Mouse (Mus musculus) frontal cortex, adult 2 months (tissue): Measurements from ENCODE around the gene Rac2. TPM values are rescaled to one million over a fixed set of nuclear protein-coding genes. Genes with fewer than 3 reads are reported as not detected.

Experiments
- DNase-seq, 2 experiments: peaks; one replicate each; pipeline ENCODE4 v3.0.0; 2022; ENCODE audit warnings: low spot score in 1 of 2; ENCODE audit errors: extremely low spot score in 1 of 2
- polyA plus RNA-seq: library from polyadenylated mRNA; depleted of rRNA; stranded (reverse); fragments of >200 nt; gene quantifications from 2 replicates; pipeline ENCODE4 v1.2.3, GENCODE M21; 2012; rRNA removed

Gene Rac2
- polyA plus RNA-seq, 1 experiment, result 2.7 TPM

DNA sequence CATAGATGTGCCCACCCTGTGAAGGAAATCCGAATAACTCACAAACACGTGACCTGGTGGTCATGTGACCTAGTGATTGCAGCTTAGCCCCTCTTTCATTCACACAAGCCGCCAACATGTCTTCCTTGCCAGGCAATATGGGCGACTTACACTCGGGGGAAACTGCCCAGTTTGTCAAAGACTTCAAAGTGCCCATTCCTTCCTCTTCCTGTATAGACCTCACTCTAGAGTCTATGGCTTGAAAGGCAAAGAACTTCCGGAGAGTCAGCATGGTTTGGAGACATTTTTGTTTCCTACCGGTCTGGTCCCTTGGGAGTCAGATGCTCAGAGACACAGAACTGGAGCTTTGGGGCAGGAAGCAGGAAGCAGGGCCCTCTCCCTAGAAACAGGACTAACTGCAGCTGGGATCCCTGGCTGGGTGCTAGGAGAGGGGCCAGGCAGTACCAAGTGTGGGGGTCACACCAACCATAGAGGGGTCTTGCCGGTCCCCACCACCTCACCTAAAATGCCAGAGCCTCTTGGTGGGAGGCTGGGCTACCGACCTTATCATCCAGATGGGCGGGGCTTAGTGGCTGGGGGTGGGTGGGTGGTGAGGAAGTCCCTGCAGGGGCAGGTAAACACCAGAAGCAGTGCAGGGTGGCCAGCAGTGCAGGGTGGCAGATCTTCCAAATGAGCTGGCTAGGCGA, 43.7 kb downstream of the Rac2 start:
- DNase-seq, result no peak

DNA sequence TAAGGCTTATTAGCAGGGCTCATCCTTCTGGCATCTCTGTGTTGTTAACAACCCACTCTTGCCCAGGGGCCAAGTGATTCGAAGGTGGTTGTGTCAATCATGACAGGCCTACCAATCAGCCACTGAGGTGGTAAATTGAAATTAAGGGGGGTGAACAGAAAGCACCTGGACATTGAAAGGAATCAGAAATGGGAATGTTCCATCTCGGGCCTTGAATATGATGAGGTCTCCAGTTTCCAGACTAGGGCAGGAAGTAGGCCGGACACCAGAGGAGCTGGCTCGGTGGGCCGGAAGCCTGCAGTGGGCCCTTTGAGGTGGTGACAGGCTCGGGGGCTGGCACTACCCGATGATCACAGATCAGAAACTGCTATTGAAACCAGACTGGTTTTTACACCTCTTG, 44.6 kb downstream of the Rac2 start:
- peak in 1 of 2 experiments; percentile 70 for DNase-seq

DNA sequence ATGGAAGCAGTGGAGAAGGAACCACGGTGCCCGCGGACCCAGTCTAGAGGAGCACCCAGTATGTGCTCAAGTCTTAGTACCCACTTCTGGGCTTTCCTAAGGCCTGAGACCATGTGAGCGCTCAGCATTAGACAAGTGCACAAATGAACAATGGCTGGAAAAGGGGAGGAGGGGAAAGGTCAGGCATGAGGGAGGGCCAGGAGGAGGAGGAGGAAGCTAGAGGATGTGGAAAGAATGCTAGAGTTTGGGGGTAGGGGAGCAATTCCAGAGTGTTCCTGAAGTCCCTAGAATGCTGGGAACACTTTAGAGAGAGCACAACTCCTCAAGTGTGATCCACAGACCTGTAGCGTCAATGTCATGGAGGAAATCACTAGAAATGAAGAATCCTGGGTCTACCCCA, 48.4 kb downstream of the Rac2 start:
- no peak for DNase-seq

DNA sequence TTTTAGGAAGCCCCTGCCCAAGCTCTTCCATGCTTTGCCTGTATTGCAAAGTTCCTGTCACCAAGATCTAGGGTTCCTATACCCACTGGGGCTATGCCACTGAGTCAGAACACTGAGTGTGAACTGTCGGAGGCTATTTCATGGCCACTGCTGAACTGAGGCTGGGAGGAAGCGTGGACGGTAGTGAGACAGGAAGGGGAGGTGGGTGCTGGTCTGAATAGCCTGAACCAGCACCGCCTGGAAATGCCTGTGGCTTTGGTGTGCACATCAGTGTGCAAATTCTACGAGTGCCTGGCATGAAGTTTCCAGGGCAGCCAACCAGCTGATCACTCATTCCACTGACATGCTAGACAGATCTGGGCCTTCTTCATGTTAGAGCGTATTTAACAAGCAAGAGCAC, 50.7 kb downstream of the Rac2 start:
- DNase-seq, result no peak

DNA sequence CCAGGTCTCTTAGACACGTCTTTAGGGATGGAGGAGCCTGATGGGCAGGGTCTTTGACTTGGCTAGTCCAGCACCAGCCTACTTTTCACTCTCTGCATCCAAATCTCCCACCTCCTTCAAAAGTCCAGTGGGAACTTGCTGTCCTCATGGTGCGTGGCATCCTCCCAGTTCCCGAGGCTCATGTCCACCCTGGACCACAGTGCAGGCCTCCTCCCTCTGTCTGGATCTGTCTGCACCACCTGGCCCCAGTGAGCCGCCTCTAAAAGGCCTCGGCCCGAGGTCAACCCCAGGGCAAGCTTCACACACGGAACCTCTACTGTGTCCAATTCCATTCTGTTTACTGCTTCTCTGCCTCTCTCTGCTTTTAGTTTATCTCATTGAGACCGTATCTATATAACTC, 51.3 kb downstream of the Rac2 start:
- DNase-seq, result no peak

DNA sequence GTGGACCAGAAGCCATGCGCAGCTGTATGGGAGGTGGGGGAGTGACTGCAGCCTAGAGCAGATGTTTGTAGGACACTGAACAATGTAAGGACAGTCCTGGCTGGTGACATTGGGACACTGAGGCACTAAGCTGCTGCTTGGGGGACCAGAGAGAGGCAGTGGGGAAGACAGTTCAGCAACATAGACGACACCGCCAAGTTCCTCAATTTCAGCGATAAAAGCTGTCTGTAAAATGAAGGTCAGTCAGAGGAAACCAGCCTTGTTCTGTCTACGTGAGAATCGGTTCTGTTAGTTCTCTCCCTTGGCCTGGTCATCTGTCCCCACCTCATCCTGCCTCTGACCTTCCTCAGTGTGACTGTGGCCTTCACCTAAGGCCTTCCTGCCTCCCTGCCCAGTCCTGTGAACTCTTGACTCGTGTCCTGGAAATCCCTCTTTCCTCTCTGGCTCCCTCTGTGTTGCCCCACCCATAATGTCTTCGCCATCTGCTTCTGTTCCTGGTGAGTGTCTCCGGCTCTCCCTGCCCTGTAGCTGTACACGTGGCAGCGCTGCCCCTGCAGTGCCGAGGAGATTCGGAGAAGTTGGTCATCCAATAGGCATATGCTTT, 52.4 kb downstream of the Rac2 start:
- DNase-seq, result no peak

DNA sequence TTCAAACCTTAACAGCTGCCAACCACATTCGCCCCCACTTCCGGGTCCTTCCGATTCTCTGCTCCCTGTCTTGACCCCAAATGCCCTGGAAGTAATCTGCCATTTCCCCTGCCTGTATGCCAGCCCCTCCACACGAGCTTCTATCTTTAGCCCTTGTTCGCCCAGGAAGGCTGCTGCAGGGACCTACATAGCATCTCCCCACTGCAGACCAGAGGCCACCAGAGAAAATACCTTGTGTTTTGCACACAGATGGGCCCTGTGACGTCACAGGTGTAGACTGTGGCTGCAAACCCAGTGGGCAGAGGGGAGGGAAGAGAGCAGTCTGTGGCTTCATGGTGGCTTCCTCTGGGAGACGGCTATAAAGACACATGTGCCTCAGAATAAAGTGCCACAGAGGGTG, 54.4 kb downstream of the Rac2 start:
- DNase-seq, result no peak

DNA sequence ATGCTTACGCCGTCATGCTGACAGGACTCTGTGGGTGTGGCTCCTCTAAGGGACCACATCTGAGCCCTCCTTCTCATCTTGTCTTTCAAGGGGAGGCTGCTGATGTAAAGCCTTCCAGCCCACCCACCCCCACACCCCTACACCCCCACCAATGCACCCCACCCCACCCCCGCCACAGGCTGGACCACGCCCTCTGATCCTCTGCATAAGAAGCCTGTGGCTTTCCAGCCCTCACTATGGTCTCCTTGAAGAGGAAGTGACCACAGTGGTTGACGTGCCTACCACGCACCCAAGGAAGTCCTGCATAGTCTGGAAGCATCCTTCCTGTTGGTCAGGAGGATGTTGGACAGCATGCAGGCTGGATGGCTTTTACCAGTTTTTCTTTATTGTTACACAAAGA, 56.8 kb downstream of the Rac2 start:
- DNase-seq, result no peak

DNA sequence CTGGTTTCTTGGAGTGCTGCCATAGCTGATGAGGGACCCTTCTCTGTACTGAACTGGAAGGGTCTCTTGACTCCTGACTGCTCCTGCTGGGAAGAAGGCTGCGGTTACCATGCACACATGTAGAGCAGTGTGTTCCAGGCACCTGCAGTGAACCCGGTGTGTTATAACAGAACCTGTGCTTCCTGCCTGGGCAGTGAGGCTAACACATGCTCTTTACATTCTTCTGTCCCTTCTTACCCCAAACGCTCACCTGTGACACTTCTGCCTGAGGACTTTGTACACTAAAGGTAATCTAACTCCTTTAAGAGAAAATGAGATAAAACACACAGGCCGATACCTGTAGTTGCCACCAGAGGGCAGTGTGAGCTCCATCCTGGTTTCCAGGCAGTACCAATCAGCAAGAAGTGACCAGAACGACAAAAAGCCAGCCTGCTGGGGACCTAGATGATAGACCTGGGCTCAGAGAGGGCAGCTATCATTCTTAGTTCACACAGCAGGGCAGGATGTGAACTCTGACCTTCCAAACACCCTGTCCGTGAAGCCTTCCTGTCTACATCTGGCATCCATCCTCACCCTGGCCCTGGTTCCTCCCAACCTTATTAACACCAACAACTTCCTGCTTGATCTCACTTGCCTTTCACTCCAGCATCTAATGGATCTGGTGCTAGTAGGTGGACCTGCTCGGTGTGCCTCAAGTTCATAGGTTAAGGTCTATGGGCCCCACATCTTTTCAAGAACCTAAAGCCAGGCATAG, 58.0 kb downstream of the Rac2 start:
- DNase-seq, result peak; percentile 58 to 94

DNA sequence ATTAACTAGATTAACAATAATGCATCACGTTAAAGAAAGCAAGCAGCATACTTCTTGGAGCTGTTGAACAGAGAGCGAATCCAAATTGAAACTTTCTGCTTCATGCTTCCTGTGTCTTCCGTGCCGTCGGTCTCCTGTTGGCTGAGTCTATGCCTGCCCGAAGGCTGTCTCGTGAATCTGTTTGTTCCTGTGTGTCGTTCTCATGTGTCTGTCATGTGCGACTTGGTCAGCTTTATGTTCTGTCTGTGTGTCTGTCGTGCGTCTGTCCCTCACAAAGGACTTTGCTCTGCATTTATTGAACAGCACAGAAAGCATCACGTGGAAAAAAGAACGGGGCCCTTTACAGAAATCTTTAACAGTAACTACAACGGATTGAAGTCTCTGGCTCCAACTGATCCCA, 59.6 kb downstream of the Rac2 start:
- DNase-seq, result no peak

DNA sequence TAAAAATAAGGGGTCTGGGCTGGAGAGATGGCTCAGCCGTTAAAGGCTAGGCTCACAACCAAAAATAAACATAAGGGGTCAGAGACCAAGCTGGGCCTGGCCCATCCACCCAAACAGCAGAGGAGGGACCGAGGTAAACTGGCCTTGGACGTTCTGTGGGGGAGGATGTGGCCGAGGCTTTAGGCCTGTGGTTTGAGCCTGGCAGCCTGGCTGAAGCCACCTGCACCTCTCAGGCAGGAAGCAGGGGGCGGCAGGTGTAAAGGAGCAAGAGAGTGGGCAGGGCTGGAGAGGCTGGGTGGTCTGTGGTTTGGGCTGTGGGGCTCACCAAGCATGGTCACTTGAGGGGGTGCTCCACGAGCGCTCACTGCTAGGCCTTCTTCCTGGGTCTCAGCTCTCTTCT, 60.6 kb downstream of the Rac2 start:
- DNase-seq, result no peak

DNA sequence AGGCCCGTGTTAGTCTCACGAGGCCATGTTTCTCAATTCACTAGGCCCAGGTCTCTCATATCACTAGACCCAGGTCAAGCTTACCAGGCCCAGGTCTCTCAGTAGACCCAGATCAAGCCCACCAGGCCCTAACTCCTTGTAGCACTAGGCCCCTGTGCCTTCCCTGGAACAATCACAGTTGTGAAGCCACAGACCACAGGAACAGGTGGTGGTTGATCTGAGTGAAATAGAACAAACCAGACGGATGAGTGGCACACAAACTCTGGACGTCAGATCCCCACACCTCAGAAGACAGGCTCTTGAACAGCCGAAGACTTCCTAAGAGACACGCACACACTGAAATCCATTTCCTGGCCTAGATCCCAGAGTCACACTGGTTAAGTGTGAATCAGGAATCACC, 61.8 kb downstream of the Rac2 start:
- DNase-seq, result no peak

DNA sequence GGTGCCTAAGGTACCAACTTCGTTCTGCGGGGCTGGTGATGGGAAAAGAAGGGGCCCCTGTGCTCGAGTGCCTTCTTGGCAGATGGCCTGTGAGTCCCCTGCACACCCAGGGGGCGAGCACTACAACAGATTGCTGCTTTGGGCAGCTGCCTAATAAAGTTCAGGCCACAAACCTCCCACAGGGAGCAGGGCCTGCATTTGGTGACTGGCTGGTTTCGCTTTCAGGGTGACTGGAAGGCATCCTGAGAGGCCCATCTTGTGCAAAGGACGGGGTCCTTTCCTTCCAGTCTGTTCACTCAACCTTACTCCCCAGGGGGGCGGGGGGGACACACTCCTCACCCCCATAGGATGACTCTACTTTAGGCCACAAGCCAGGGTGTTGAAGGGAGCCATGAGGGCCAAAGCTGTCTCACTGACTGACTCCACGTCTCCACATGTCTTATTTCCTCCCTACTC, 62.4 kb downstream of the Rac2 start:
- DNase-seq, result no peak

DNA sequence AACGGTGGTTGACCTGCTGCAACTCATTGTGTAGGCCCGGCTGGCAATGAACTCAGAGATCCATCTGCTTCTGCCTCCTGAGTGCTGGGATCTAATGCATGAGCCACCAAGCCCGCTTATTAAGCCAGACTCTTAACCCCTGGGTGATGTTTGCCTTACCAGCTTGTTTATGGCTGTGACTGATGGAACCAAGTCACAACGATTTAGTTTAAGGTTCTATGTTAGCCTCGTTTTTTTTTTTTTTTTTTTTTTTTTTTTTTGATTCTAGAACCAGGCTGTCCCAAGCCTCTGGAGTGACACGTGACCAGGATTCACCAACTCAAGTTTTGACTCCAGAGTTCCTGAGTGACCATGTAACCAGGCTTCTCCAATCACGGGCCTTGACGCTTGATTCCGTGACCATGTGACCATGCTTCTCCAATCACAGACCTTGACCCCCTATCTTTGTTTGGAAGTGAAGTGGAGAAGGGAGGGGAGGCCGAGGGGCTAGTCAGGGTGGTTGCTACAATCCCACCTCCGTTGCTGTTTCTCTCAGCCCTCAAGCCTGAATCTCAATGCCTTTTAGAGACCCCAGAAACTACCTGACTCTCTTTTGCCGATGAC, 63.2 kb downstream of the Rac2 start:
- DNase-seq, result no peak

Other genes starting within 250 kb of the Rac2 start
- gene Csf2rb, start 247.0 kb downstream of the Rac2 start, polyA plus RNA-seq, result 1.2 and 1.7 TPM in 2 replicates
- 0.12 TPM in 1 of 2 replicates, not detected in the other for gene Tex33, start 176.9 kb downstream of the Rac2 start, polyA plus RNA-seq
- gene Tst, start 166.9 kb downstream of the Rac2 start, polyA plus RNA-seq, result 69.7 and 75.1 TPM in 2 replicates
- gene Mpst, start 166.4 kb downstream of the Rac2 start, polyA plus RNA-seq, result 58.0 and 66.0 TPM in 2 replicates
- 380 and 463 TPM in 2 replicates for gene Kctd17, start 144.2 kb downstream of the Rac2 start, polyA plus RNA-seq
- gene Tmprss6, start 104.1 kb downstream of the Rac2 start, polyA plus RNA-seq, result 0.16 and 0.17 TPM in 2 replicates
- gene Il2rb, start 77.5 kb downstream of the Rac2 start, polyA plus RNA-seq, result 0.18 and 0.29 TPM in 2 replicates
- 4.7 and 4.9 TPM in 2 replicates for gene C1qtnf6, start 41.4 kb downstream of the Rac2 start, polyA plus RNA-seq
- gene Sstr3, start 28.1 kb downstream of the Rac2 start, polyA plus RNA-seq, result 18.5 and 24.4 TPM in 2 replicates
- 14.7 and 16.9 TPM in 2 replicates for gene Cyth4, start 24.3 kb upstream of the Rac2 start, polyA plus RNA-seq
- gene Elfn2, start 146.0 kb upstream of the Rac2 start, polyA plus RNA-seq, result 64.9 and 68.2 TPM in 2 replicates
- gene Mfng, start 200.7 kb upstream of the Rac2 start, polyA plus RNA-seq, result 7.0 and 7.2 TPM in 2 replicates
- gene Card10, start 230.3 kb upstream of the Rac2 start, polyA plus RNA-seq, result 11.2 and 12.0 TPM in 2 replicates